Mouse (Mus musculus) gastrocnemius, postnatal 4 days (tissue): Measurements from ENCODE around the gene Arhgdia. TPM values are rescaled to one million over a fixed set of nuclear protein-coding genes. Genes with fewer than 3 reads are reported as not detected.

Experiments
- DNase-seq, 2 experiments: peaks; one replicate each; pipeline ENCODE4 v3.0.0; 2021 to 2022; ENCODE audit warnings: low spot score in 2 of 2, mixed read lengths in 2 of 2
- long read RNA-seq, 2 experiments: library from polyadenylated mRNA; stranded (forward); transcript quantifications; one replicate each; pipeline ENCODE4 v2.0.0; 2021
- total RNA-seq, 2 experiments: library from RNA; stranded (reverse); gene quantifications; 2 replicates each; pipeline ENCODE4 v1.2.3; 2021

Gene Arhgdia
- 100 to 1,000 TPM; 278 to 300 TPM for total RNA-seq
- long read RNA-seq, experiment 1, transcript Arhgdia-202 (6 exons, 1,867 nt) = major isoform, 520 of 596 reads
- long read RNA-seq, experiment 1, transcript Arhgdia-201 (6 exons, 2,150 nt) = minor isoform, 18 of 596 reads
- long read RNA-seq, experiment 1, partial matches to known transcripts = 16 of 596 reads
- long read RNA-seq, experiment 1, other reads (novel, unspliced or antisense) = 42 of 596 reads
- long read RNA-seq, experiment 2, transcript Arhgdia-202 (6 exons, 1,867 nt) = major isoform, 537 of 628 reads
- long read RNA-seq, experiment 2, transcript Arhgdia-201 (6 exons, 2,150 nt) = minor isoform, 15 of 628 reads
- long read RNA-seq, experiment 2, partial matches to known transcripts = 15 of 628 reads
- long read RNA-seq, experiment 2, other reads (novel, unspliced or antisense) = 61 of 628 reads

DNA sequence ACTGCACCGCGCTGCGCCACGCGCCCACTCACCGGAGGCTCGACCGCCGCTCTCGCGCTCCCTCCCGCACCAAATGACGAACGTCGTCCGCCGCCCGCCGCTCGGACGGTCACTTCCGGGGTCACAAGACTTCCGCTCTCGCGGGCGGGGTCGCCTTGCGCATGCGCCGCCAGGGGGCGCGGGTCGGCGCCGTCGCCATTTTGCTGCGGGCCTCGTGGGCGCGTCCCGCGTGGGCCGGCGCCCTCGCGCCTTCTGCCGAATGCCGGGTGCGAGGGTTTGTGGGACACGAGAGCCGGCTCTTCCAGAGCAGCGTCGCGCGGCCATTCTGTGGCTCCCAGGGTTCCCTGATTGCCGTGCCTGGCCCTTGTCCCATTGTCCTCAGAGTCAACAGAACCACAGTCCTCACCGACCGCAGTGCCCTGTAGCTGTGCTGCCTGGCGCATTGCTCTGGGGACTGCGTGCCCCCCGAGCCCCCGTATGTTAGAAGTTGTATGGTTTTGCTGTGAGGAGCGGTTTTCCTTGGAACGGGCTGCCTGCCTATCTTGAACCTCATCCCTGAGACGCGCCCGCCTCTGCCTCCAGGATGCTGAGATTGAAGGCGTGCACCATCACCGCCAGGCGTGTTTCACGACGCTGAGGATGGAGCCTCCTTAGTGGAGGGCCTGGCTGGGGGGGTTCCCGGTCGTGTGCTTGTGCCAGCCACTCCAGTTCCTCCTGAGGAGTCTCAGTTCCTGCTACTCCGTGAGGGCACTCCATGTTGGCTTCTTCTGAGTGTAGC, at the start of gene Arhgdia:
Gene Arhgdia, minus strand, starts transcription at position 135 of the 778 bp plus-strand sequence.
- peak; percentile 89 to 91 for DNase-seq

DNA sequence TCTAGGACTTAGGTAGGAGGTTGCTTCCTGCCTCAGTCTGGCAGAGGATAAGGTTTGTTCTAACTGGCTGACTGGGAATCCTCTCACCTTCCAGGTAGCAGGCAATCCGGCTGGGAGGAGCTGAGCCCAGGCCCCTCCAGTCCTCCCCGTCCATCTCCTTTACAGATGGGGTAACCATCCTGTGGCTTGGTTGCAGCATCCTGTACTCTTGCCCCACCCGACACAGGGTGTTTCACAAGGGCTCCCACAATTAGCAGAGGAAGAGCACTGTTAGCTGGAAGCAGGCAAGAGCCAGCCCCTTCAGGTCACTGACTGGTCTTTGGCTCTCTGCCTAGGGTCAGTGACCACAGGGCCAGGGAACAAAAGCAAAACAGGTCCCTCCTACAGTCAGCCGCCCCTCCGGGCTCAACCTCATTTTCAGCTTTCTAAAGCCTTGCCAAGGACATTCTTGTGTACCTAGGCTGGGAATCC, 49.0 kb upstream of the Arhgdia start:
- peak in 1 of 2 experiments; percentile 19 for DNase-seq

DNA sequence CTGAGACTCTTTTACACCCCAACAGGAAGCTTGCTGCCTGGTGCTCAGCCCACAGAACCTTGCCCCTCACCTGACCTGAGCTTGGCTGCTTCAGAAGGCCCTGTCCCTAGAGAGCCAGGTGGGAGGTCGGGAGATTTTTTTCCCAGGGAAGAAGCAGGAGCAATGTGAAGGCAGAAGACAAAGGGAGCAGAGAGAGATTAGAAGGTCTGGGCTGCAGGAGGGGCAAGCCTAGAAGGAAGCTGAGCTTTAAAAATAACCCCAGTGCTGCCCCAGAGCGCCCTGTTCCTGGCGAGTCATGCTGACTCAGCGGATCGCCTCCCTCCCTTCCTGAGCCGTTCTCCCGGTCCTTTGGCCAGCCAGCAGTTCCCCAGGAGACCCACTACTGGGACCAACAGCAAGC, 48.5 kb upstream of the Arhgdia start:
- DNase-seq = peak in 1 of 2 experiments; percentile 44

DNA sequence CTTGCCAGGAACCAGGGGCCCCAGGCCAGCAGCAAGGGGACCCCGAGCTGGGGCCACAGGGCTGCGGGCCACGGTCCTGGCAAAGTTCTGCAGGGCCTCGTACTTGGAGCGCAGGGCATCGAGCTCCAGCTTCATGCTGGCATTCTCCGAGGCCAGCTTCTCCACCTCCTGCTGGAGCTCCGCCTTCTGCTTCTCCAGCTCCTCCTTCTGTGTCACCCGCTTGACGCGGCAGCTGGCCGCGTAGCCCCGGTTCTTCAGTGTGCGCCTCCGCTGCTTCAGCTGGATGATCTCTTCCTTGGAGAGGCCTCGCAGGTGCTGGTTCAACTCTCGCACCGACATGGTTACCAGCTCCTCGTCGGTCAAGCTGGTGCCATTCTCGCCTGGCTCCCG, 47.9 kb upstream of the Arhgdia start:
- peak in 1 of 2 experiments; percentile 12 for DNase-seq

DNA sequence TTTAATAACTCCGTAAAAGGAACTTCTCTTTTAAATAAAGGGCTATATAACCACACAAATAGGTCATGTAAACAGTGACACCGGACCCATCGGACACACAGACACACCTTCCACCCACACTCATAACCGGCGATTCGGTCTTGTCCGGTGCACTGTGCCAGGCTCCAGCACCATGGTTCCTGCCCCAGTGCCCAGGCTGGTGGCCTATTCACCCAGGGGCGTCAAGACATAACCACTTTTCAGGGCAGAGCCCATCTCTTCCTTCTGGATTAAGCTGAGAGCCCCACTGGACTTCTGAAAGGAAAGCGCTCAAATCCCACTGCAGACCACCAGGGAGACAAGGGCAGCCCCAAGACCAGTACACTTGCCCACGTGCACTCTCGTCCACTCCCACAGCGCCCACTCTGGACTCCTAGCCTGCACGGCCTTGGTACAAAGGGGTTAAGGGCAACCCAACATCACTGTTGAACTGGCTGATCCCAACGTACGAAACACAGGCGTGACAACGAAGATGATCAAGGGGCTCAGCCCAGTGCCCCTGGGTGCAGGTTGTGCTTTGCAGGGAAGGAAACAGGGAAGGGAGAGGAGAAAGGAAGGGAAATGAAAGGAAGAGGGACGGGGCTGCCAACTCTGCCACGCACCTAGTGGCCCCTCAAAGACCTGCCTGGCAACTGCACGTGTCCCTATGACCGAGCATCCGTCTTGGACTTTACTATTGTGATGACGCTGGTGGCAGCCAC, 47.3 kb upstream of the Arhgdia start:
- DNase-seq = peak in 1 of 2 experiments; percentile 9

DNA sequence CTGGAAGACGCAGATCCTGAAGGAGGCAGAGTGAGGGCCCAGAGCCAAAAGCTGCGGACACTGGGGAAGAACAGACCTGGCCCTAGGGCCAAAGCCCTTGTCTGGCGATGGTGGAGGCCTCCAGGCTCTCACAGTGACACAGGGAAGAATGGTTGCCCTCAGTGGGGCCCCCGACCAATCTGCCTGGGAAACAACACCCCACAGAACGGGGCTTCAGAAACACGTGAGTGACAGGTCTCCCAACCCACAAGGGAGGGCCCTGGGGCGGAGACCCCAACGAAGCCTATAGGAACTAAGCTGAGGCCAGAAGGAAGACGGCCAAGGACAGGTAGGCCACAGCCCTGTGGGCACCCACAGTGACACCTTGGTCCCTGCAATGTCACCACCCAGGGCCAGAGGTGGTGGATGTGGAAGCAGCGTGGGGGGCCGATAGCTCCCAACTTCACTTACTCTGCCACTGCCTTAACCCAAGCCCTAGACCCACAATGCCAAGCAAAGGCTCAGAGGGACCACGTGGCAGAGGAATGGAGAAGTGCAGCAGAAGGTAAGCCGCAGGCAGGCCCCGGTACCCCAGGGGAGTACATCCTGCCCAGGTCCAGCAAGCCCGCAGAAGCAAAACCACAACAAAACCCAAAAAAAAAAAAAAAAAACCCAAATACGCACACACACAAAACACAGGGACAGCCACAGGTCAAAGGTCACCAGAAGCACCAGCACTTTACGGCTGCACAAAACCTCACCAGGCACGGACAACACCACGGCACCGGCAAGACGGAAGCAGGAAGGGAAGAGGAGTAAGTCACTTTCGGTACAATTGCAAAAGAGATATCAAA, 46.3 kb upstream of the Arhgdia start:
- DNase-seq = peak in 1 of 2 experiments; percentile 10

DNA sequence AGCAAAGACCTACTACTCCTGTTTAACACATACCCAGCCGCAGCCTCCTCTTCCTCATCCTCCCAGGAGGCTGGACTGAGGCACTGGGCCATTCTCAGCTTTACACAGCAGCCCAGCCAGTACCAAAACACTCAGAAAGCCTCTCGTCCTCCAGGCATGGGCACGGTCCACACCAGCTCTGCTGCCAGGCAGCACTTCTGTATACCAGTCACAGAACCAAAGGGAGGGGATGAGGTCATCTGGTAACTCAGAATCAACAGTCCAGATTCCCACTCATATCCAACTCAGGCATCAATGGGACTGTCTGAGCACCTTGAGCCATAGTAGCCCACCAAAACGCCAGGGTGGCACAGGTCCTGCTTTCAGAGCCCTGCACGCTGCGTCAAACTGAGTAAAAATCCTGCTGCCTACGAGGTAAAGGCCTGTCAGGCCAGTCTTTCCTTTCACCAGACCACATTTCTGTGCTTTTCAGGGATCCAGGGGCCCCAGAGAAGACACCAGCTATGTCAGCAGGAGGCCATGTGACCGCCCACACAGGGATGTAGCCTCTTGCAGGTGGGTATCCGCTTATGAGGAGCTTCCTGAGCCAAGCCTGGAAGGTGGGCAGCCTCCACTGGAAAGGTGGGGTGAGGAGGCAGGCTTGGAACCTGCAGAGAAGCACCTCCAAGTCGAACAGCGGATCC, 45.5 kb upstream of the Arhgdia start:
- DNase-seq = peak in 1 of 2 experiments; percentile 9

DNA sequence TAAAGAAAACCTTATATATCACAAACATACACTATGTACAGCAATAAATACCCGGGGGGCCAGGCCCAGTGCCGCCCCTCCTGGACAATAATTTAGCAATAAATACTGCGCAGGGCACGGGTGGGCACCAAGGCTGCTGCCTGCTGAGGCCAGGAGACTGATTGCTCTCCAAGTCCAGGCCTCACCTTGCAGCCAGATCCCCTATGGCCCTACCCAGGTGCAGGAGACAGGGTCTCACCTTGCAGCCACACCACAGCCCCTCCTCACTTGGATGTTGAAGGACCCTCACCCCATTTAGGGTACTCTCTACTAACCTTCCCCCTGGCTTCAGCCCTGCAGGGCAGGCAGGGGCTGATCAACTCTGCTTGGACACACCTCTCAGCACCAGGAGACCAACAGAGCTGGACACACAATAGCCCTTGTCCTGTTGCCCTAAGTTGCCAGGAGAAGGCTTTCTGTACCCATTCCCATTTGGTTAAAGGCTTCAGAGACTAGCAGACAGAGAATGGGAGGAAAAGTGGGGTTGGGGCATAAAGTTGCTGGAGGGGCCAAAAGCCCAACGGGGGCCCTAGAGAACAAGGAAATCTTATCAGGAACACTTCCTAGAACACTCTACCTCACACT, 43.8 kb upstream of the Arhgdia start, which contains the start of gene Sirt7:
Gene Sirt7, minus strand, starts transcription at position 89 of the 624 bp plus-strand sequence.
- DNase-seq = no peak

DNA sequence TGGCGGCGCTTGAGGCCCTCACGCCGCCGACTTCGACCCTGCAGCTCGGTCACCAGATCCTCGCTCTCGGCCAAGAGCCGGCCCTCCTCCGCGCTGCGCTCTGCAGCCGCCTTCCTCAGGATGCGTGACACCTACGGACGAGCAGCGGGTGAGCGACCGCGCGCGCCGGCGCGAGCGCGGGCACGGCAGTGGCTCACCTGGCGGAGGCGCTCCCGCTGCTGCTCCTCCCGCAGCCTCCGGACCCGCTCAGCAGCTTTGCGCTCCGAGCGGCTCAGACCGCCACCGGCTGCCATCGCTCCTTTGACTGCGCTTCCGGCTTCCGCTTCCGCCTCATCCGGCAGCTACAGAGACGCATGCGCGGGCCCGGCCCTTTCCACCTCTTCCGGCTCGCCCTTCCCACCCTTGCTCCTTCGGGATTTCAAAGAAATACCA, 43.3 kb upstream of the Arhgdia start:
- peak; percentile 70 to 89 for DNase-seq

DNA sequence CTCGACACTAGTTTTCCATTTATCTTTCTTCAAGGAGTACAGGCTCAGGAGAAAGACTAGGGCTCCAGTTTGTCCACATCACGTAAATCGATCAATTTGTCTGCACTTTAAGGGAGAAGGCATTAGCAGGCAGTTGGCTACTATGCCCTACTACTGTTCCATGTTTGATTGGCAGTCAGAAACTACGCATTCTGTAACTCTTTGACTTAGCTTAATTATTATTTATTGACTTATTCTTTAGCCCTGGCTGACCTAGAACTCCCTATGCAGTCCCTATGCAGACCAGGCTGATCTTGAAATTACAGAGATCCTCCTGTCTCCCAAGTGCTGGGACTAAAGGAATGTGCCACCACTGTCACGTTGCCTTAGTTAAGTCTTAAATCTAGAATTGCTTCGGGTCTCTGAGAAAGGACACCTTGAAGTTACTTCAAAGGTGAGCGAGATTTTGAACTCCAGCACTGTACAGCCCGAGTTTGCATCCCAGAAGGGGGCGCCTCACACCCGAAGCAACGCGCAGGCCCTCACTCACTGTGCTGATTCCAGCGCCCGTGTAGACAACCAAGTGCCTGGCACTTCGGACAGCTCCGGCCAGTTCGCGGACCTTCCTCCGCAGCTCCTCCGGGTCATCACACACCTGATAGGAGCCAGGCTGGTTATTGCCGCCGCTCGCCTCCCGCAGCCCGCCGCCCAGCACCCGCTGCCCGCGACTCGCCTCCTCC, 42.7 kb upstream of the Arhgdia start:
- DNase-seq = peak in 1 of 2 experiments; percentile 71

DNA sequence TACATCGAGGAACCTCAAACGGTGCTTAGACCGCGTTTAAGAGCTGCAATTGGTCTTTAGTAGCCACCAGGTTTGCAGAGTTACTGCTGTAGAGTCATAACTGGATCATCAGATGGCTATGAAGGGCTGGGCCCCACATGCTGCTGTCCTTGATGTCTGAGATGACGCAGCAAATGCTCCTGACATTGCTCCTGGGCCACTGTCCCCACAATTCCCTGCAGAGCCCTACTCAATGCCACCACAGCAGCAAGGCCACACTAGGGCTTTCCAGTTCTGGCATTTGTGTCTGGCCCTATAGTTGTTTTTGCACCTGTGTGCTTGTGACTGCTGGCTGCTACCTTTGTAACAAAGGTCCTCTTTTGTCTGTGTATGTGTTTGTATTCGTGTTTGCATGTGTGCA, 41.4 kb upstream of the Arhgdia start:
- DNase-seq = no peak

DNA sequence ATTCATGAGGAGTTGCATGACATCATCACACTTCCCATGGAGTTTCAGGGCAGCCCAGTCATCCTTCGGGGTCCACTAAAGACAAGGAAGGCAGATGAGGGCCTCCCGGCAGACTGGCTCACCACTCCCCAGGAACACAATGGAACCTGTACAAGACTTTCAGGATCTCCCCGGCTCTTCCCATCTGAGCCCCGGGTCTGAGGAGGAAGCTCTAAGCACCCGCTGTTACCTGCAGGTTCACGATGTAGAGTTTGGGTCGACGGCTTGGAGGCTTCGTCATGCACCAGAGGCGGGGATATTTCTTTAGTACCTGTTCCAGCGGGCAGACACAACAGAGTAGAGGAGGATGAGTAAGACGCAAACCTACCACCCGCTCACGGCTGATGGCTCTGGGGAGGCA, 38.8 kb upstream of the Arhgdia start:
- DNase-seq = peak in 1 of 2 experiments; percentile 8

DNA sequence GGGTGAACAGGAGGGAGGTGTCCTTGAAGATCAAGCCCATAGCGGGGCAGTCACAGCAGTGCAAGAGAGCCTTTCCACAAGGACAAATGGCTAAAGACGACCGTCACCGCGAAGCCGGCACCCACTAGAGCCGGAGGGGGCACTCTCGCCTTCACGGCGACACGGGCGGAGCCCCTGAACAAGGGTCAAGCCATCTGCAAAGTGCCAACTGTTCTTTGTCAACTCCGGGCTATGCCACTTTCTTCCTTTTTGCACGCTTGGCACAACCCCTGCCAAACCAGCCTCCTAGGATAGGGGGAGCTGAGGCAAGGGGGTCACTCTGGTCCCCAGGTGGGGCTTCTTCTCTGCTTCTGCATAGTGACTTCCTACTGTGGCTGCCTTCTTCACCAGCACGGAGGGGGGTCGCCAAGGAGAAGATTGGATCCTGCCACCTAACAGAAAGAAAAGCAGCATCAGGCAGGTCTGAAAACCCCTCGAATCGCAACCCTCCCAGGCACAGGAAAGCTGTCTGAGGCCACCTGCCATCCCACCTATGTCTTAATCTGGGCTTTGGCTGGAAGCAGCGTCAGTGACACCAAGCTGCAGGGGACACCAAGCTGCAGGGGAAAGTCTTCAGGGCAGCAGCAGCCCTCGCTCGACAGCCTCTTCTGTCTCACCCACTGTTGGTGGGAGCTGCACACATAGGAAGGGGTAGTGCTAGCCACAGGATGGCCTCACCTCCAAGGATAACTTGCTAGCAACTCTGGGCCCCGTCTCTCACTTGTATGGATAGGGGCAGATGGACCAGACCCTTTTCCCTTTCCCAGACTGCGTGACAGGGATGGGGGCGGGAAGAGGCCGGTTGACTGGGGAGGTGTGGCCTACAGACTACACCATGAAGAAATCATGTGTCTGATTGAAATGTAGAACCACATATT, 37.5 kb upstream of the Arhgdia start:
- peak in 1 of 2 experiments; percentile 12 for DNase-seq

DNA sequence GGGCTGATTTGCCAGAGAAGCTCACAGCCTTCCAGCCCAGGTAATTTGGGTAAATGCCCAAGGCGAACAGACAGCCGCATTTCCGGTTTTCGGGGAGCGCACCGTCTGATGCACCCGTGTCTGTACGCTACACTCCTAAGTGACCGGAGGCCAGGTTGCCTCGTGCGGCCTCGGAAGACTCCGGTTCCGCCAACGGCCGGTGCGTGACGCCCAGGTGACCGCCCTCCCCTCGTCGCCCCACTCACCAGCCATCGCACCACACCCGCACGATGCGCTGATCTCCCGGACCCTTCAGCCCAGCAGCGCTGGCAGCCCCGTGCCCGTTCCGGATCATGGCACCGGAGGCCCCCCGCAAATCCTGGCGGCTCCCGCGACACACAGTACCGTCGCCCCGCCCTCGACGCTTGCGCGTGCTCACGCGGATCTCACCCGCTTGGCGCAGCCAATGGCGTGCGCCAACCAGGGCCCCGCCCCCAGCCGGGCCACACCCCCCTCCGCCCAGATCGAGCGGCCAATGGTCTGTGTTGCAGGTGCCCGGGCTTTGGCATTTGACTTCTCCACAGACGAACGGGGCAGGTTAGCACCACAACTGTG, 36.2 kb upstream of the Arhgdia start, which contains the start of gene Pcyt2:
Gene Pcyt2, minus strand, starts transcription at position 418 of the 594 bp plus-strand sequence.
- DNase-seq = peak; percentile 86 to 93

DNA sequence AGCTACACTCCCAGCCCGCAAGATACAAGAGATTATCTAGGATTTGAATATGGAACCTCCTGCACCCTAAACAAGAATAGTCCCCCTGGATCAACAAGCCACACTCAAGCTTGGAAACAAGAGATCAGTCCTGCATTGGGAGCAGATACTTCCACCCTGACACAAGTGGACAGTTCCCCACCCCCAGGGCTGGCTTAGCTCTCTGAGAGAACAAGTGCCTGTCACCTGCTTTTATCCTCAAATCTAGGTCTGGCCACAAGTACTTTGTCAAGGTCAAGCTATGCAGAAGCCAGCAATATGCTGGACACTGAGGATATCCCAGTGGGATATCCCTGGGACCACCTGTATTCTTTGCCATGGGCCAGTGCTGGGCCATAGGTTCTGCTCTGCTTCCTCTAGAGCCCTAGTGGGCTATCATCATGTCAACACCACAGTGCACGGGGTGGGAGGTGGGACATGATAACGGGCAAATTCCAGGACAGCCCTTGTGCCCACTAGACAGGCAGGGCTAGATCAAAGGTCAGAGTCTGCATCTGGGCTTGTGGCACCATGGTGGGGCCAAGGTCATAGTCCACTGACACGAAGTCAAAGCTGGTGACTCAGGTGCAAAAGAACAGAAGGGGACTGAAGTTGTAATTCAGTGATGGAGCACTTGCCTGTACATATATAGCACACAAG, 35.3 kb upstream of the Arhgdia start:
- no peak for DNase-seq

DNA sequence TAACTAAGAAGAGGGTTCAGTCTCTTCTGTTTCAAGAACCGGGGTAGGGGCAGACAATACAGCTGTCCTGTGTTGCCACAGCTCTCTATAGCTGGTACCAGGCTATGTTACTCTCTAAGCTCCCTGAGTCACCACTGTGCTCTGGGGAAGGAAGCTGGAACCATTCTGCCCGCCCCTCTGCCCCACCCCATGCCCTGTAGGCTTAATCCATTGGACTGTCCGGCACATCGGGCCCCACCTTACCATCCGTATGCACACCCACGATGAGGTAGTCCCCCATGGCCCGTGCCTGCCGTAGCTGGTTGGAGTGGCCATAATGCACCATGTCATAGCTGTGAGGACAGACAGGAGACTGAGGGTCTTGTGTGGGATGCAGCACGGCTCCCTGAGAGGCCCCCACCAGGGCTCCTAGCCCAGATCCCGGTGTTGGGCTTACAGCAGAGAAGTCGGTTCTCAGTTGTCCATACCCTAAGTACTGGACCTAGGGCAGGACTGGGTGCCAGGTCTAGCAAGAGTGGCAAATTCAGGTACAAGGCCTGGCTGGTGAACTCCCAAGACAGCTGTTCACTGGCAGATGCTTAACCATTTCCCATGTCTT, 34.3 kb upstream of the Arhgdia start:
- DNase-seq = no peak
